In the genomic region with DNA sequence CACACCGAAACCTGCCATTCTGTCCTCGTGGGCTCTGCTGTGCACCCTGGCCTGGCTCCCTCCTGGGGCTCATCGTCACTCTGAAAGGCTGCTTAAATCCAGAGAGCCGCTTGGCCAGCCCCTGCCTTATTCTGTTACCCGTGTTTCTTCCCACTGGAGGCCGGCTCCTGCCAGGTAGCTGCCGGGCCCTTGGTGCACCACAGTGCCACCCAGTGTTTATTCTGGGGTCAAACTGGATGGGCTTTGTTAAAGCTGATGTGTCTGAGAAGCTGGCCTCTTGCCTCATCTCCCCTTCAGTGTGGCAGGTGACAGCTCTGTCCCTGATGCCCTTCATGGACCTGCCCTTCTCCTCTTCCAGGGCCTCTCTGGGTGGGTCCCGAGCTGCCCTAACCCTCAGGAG, we compare ENCODE assay signal across 13 mouse cellular contexts.
A peak's percentile ranks its signal among the peaks of the same experiment; 100 is the strongest.
DNase-seq lines count a peak whose midpoint lies in the region; ATAC-seq lines count a peak whose summit lies in the region.
"Had no signal": no experiment of that assay in that cellular context is flagged by ENCODE, and none has a peak within 500 bp of the region (broad histone marks: within the 10 kb centered on the region; RNA-seq: fewer than 3 reads in every experiment).

No protein-coding gene starts in this region.

- no peak overlapping the region for H3K9ac ChIP-seq in kidney, embryonic 15.5 days
- H3K9ac ChIP-seq: embryonic facial prominence, embryonic 13.5 days had no signal

- intact Hi-C loops in heart, postnatal 10 days (cut with DNase I): no loop called here

- 65% methylated on average over 8 of the region's 8 CpGs for WGBS in kidney, embryonic 15.5 days

- H3K36me3 ChIP-seq in kidney, embryonic 15.5 days: peaks cover 12% of the 10 kb centered on the region; the same call in 1 of the 2 replicates

- H3K4me2 ChIP-seq in kidney, embryonic 15.5 days: no peak overlapping the region
- H3K4me2 ChIP-seq: embryonic facial prominence, embryonic 13.5 days had no signal

- H3K4me1 ChIP-seq in kidney, embryonic 15.5 days: peaks cover 4% of the 10 kb centered on the region; the same call in 1 of the 2 replicates

- no peak overlapping the region for H3K4me3 ChIP-seq in kidney, embryonic 15.5 days (replicated peaks)
- H3K4me3 ChIP-seq: embryonic facial prominence, embryonic 13.5 days had no signal

- H3K9me3 ChIP-seq in kidney, embryonic 15.5 days (replicated peaks): no peaks in the 10 kb centered on the region

- peak; percentile 39 to 42 for DNase-seq in cerebellum, adult 18-20 months
- DNase-seq in cerebellum, adult 11-12 months: no peak
- peak; percentile 16 for DNase-seq in kidney, adult 18-20 months
- peak; percentile 50 for DNase-seq in ES-CJ7 (ENCODE audit: low read depth, low spot score)
- peak; percentile 30 for DNase-seq in kidney, postnatal 10 days
- DNase-seq in heart, postnatal 10 days: no peak
- DNase-seq: adrenal gland, adult 8-10 months; layer of hippocampus, postnatal 36 days; lung, postnatal 36 days; right cerebral cortex, adult 18-20 months had no signal

- no peak for ATAC-seq in kidney, embryonic 15.5 days (replicated peaks; ENCODE audit: low FRiP score)
- ATAC-seq in CD4-positive, CD25-positive, alpha-beta regulatory T cell, adult 4 months: no peak

- H3K27me3 ChIP-seq in kidney, embryonic 15.5 days: no peaks in the 10 kb centered on the region
- H3K27me3 ChIP-seq: embryonic facial prominence, embryonic 13.5 days had no signal

- no peak overlapping the region for H3K27ac ChIP-seq in kidney, embryonic 15.5 days
- H3K27ac ChIP-seq: embryonic facial prominence, embryonic 13.5 days had no signal

Comparison
In these comparisons a context has a peak if more than half of its experiments do, and no peak if none do; other contexts are left out.
1. DNase-seq: peak in cerebellum, adult 18-20 months (2 of 2), kidney, adult 18-20 months (single experiment), ES-CJ7 (single experiment) and kidney, postnatal 10 days (single experiment); none in cerebellum, adult 11-12 months (single experiment) and heart, postnatal 10 days (0 of 2).